Mouse (Mus musculus): Measurements from ENCODE around the gene Brd7.

The Brd7 gene

DNA sequence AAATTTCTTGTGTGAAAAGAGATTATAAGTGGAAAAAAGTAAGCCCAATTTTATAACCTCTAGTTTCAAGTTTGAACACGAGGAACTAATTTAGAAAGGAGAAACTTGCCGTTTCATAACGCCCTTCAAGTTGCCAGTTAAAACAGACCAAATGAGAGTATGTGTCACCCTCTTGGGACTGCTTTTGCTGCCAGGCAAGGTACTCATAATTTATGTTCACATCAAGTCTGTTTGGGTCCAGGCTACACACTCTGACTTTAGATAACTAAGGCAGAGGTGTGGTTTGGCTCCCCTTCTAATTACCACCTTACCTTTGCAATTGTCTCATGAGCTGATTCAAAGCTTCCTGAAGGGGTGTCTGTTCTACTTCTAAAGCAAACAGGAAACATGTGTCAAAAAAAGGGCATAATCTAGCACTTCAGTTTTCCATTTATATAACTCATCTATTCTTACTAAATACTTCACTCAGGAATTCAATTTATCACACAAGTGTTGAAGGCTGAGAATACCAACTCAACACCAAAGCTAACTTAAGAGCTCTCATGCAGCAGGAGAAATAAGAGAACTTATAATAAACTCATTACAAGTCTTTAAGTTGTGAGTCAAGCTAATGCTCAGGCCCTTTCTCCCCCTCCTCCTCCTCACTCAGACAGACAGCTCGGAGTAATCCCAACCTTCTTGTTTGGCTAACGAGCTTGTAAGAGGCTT is 4.6 kb downstream of the Brd7 start:
- no peak for DNase-seq (ENCODE audit: low read depth, low spot score)

- no peak for DNase-seq (ENCODE audit: low read depth, low spot score)
These were observed 12.9 kb downstream of the Brd7 start for GRCm38 (mm10) chr8:88349046-88349445.

DNA sequence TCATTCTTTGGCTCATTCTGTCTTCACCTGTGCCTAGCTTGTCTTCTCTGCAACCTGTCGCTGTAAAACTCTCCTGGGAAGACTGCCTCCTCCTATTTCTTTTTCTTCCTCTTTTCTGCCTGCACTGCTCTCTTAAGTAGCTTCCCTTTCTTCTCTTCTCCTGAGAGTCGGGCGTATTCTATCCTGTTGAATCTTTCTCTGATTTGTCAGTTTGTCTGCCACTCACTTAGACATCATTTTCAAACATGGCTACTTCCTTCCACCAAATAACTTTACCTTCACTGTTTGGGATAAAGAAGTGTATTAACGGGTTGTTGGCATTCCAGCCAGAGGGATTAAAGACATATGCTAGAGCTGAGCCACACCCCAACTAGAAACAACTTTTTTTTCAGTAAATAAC is 20.0 kb downstream of the Brd7 start:
- DNase-seq (ENCODE audit: low read depth, low spot score), result no peak

GRCm38 (mm10) chr8:88339887-88340695 is 21.9 kb downstream of the Brd7 start:
- no peak for DNase-seq (ENCODE audit: low read depth, low spot score)

DNA sequence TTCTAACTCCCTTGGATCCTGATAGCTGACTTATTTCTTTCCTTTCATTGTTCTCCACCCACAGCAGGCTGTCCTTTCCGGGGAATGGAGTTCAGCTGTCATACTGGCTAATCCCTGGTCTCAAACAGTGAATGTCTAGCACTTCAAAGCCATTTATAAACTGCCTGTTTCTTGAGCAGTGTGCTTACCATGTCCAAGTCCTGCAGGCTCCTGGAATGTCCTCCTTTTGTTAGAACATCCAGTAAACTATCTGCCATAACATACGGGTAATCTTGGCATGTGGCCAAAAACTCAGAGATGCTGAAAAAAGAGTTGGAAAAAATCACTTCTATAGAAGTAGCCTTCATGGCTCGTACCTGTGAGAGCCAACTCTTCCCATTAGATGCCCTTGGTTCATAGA is 22.8 kb downstream of the Brd7 start:
- DNase-seq (ENCODE audit: low read depth, low spot score), result no peak

DNA sequence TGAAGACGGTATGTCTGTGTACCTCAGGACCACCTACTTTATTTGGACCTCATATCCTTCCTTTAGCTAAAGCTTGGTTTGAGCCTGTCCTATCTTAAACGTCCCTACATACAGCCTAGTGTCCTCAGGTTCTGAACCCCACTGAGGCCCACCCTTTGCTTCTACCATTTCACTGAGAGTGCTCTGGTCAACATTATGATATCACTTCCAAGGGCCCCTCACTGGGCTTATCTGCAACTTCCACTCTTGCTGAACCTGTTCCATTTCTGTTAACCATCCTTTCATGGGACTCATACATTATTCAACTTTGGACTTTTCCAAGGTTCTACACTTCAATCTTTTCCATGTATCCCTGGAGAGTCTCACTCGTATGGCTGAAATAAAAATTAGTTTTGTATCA is 27.0 kb downstream of the Brd7 start:
- no peak for DNase-seq (ENCODE audit: low read depth, low spot score)

GRCm38 (mm10) chr8:88334384-88334783 is 27.6 kb downstream of the Brd7 start:
- DNase-seq (ENCODE audit: low read depth, low spot score), result no peak

- DNase-seq (ENCODE audit: low read depth, low spot score), result no peak
These were observed 31.2 kb downstream of the Brd7 start for GRCm38 (mm10) chr8:88330816-88331215.

DNA sequence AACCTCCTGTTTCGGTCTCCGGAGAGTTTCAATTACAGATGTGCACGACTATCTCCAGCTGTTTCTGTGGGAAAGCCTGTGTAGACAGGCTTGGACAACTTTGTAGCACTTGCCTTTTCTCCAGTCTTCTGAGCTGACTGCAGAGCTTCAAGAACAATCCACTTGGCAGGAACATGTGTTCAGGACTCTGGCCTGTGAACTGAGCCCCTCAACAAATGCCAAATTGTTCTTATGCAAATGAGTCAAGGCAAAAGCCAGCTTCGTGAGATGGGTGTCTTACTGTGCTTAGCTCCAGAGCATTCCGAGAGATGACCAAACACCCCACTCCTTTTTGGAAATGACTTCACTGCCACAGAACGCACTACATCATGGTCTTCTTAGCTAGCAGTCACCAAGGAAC is 33.3 kb downstream of the Brd7 start:
- DNase-seq (ENCODE audit: low read depth, low spot score), result no peak

DNA sequence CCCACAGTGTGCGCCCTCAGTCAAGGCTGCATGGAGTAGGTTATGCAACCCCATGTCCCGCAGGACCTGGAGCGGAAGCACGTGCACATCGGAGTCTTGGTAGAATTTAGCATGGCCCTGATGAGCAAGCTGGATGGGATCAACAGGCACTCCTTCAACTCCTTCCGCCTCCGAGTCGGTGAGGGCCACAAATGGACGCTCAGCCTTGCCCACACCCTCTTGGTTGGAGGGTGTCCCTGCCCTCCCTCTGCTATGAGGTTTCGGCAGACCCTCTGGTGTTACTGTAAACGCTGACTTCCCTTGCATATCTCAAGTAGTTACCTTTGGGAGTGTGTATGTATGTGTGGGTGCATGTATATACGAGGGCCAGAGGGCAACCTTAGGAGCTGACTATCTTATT is 35.7 kb downstream of the Brd7 start:
- no peak for DNase-seq (ENCODE audit: low read depth, low spot score)

DNA sequence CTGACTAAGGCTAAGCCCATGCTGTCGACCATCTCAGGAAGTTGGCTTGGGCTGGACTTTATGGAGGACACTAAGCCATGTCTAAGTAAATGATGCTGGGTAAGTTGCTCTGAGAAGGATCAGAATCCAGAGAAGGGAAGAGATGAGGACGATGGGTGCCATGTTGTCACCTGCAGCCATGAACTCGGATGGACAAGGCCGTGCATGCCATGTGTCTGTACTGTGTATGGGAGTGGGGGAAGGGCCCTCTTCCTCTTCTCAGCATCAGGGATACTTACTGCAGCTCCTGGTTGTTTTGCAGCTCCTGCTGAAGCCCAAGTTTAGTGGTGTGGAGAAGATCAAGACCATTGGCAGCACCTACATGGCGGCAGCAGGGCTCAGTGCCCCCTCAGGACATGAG is 36.2 kb downstream of the Brd7 start:
- no peak for DNase-seq (ENCODE audit: low read depth, low spot score)

DNA sequence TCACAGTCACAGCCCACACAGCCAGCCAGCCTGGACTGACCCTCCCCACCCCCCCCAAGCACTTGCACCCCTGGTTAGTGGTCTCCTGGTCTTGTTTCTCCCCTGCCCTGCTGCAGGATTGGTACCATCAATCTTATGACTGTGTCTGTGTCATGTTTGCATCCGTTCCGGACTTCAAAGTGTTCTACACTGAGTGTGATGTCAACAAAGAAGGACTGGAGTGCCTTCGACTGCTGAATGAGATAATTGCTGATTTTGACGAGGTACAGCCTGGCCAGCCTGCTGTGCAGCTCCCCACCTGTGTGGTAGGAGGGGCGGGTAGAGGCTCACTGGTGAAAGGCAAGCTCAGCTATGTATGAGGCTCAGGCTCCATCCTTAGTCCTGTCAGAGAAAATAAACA is 36.7 kb downstream of the Brd7 start:
- DNase-seq (ENCODE audit: low read depth, low spot score), result no peak

DNA sequence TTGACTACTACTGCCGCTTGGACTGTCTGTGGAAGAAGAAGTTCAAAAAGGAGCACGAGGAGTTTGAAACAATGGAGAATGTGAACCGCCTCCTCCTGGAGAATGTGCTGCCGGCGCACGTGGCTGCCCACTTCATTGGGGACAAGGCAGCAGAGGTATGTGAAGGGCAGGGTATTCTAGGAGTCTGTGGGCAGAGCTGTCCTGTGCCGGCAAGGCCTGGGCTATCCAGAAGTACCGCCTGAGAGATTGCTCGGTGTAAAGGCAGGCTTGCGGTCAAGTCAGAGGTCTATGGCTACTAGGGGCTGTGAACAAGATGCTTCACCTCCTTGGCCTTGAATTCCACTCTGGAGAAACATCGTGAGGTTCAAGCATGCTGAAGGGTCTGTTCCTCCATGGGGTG is 37.2 kb downstream of the Brd7 start:
- no peak for DNase-seq (ENCODE audit: low read depth, low spot score)

- DNase-seq (ENCODE audit: low read depth, low spot score), result no peak
These were observed 38.5 kb downstream of the Brd7 start for GRCm38 (mm10) chr8:88323523-88323922.

DNA sequence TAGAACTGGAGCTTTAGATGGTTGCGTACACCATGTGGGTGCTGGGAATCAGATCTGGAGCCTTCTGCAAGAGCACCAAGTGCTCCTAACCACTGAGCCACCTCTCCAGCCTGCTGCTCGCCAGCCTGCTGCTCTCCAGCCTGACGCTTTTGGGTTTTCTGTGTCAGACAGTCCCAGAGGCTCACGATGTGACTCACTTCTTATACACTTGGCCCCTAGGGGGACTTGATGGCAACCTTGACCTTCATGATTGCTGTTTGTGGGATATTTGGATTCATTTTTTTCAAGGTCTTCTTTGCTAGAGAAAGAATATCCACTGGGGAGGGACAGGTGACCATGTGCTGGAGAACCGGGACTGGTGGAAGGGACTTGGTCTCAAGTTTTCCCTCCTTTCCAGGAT is 40.6 kb downstream of the Brd7 start:
- no peak for DNase-seq (ENCODE audit: low read depth, low spot score)

- DNase-seq (ENCODE audit: low read depth, low spot score), result no peak
These were observed 41.9 kb downstream of the Brd7 start for GRCm38 (mm10) chr8:88320134-88320533.

- DNase-seq (ENCODE audit: low read depth, low spot score), result no peak
These were observed 43.8 kb downstream of the Brd7 start for GRCm38 (mm10) chr8:88318151-88318550.

GRCm38 (mm10) chr8:88317341-88317740 is 44.7 kb downstream of the Brd7 start:
- no peak for DNase-seq (ENCODE audit: low read depth, low spot score)

- DNase-seq (ENCODE audit: low read depth, low spot score), result no peak
These were observed 45.7 kb downstream of the Brd7 start for GRCm38 (mm10) chr8:88316139-88316931.

DNA sequence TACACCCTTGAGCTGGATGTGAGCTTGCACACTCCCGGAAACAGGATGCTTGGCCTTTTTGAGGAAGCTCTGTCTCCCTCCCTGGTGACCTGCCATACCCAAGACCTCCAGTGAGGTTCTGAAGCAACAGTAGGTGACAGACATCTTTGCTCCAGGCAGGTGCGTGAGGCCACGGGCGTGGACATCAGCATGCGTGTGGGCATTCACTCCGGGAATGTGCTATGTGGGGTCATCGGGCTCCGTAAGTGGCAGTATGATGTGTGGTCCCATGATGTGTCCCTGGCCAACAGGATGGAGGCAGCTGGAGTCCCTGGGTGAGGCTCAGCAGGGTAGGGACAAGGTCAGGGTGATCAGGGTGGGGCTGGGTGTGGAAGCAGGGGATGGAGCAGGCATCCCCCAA is 46.7 kb downstream of the Brd7 start:
- DNase-seq (ENCODE audit: low read depth, low spot score), result no peak

- DNase-seq (ENCODE audit: low read depth, low spot score), result no peak
These were observed 48.0 kb downstream of the Brd7 start for GRCm38 (mm10) chr8:88313991-88314390.

- DNase-seq (ENCODE audit: low read depth, low spot score), result no peak
These were observed 49.0 kb downstream of the Brd7 start for GRCm38 (mm10) chr8:88312966-88313365.

Data from A20 (cell line).